Mouse (Mus musculus): Measurements from ENCODE around the gene Cavin3. TPM values are rescaled to one million over a fixed set of nuclear protein-coding genes. Genes with fewer than 3 reads are reported as not detected.
"Not testable (repeated sequence)": the region's sequence is repeated elsewhere in the genome, so short reads cannot be mapped to it uniquely, and the experiment has no call there.

Cavin3 gene
- total RNA-seq, 2 experiments from 2014 or later: 20.0 to 20.7 TPM

GRCm38 (mm10) chr7:105480561-105481504 is 1.3 kb downstream of the Cavin3 start:
- peak; percentile 75 to 79 for DNase-seq

DNA sequence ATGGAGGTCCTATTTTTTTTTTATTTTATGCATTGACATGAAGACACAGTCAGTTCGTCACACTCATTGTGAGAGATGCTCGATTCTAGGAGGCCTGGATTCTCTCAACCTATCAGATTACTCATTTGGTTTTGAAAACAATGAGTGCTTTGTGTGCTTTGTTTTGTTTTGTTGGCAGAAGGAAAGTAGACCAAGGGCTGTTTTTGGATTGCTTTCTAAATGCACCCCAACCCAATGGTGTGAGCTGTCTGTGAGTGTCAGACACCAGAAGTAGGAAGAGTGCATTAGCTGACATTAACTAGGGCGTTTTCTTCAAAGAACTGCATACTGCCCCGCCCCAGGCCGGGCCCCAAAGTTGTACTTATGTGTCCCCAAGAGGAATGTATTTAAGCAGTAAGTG is 2.0 kb downstream of the Cavin3 start:
- no peak for DNase-seq

DNA sequence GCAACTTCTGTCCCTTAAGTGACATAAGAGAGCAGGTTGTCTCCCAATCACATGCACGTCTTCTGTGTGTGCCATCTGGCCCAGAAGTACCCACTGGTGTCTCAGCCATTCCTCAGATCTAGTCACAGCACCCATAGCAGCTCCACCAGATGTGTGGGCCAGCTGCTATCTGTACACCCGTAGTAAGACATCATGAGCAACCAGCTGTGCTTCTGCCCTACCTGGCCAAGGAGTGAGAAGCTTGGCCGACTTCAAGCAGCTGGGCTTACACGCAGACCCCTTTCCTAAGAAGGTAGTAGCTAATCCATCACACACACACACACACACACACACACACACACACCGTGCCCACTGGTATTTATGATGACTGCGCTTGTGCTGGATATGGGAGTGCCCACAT is 2.9 kb downstream of the Cavin3 start:
- no peak for DNase-seq

GRCm38 (mm10) chr7:105478344-105478743 is 3.8 kb downstream of the Cavin3 start:
- DNase-seq: no peak

- peak; percentile 69 to 72 for DNase-seq
Observed at GRCm38 (mm10) chr7:105477841-105478240, 4.3 kb downstream of the Cavin3 start.

DNA sequence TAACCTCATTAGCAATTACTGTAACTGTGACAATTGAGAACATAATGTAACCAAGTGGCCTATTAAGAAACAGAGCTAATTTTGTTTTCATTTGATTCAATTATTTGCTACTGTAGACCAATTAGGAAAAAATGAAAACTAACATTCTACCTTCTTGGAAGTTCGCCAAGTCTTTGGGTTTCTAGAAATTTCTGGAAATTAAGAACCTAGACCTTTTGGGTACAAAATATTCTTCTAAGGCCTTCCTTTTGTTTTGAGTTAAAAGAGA is 4.7 kb downstream of the Cavin3 start:
- no peak for DNase-seq

DNA sequence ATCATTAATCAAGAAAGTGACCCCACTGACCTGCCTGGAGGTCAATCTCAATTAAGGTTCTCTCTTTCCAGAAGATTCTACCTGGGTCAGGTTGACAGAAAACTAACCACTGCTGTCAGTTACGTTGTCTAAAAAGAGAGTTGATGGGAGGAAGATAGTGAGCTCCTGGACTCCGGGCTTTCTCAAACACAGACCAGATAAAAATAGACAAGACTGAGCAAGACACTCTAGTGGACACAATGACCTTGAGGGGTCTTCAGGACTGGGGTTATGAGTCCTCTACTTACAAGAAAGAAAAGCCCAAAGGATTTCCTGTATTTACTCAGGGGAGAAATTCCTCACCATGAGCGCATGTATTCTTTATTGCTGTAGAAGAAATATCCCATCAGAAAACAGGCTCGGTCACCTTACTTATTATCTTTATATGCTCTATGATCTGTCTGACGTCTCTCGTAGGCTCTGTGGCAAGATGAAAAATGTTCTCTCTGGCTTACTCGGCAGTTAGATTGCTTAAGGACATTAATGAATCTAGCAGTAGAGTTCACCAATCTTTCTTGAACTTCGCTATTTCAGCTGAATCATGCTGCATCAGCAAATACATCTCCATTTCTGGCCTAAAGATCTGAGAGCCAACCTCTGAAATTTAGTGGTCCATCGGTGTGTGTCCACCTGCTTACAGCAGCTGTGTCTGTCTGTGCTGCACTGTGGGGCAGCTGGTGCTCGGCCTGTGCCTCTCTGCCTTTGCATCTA is 5.2 kb downstream of the Cavin3 start:
- no peak for DNase-seq

DNA sequence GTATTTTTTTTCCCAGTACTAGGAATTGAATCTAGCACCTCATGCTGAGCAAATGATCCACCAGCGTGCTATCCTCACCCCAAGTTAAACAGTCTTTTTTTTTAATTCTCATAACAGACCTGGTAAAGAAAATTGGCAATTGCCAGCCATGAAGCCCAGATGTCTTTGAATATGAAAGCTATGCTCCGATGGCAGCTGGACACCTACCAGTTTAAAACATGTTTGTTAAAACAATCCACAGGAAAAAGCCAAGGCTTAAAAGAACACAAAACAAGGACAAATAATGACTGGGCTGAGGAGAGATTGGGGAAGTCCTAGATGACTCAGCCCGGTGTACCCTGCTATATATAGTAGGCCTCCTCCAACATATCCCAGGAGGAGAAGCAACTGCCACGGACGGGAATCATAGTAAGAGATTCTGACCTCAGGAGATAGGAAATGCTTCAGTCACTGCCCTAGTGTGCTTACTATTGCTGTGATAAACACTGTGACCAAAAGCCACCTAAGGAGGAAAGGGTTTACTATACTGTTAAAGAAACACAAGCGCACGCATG is 6.6 kb downstream of the Cavin3 start:
- peak; percentile 26 to 62 for DNase-seq

DNA sequence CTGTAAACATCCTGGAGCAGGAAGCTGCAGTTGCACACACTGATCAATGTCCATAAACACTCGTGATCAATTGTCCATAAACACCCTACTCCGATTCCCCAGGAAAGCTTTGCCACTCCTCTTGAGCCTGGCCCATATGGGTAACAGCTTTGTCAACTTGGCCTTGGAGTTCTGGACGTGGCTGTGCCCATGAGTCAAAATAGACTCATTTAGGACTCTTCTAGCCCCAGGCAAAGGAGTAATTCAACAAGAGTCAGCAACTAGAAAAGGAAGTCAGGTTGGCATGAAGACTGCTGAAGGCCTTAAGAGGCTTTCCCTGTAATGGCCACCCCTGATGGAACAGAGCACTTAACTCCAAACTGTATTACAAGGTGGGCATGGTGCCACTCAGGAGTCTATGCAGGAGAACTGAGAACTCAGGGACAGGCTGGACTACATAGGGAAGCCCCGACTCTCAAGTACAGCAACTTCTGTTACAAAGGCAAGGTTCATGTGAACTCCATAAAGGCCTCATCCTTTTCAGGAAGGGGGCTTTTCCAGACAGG is 7.3 kb downstream of the Cavin3 start:
- DNase-seq: no peak

GRCm38 (mm10) chr7:105472607-105473006 is 9.5 kb downstream of the Cavin3 start:
- DNase-seq: no peak

GRCm38 (mm10) chr7:105465505-105465904 is 16.6 kb downstream of the Cavin3 start:
- DNase-seq: not testable (repeated sequence)

- DNase-seq: no peak
Observed at GRCm38 (mm10) chr7:105458546-105458945, 23.6 kb downstream of the Cavin3 start.

- not testable (repeated sequence) for DNase-seq
Observed at GRCm38 (mm10) chr7:105453345-105453744, 28.8 kb downstream of the Cavin3 start.

GRCm38 (mm10) chr7:105445076-105445475 is 37.0 kb downstream of the Cavin3 start:
- DNase-seq: no peak

GRCm38 (mm10) chr7:105441426-105441825 is 40.7 kb downstream of the Cavin3 start:
- DNase-seq: no peak

DNA sequence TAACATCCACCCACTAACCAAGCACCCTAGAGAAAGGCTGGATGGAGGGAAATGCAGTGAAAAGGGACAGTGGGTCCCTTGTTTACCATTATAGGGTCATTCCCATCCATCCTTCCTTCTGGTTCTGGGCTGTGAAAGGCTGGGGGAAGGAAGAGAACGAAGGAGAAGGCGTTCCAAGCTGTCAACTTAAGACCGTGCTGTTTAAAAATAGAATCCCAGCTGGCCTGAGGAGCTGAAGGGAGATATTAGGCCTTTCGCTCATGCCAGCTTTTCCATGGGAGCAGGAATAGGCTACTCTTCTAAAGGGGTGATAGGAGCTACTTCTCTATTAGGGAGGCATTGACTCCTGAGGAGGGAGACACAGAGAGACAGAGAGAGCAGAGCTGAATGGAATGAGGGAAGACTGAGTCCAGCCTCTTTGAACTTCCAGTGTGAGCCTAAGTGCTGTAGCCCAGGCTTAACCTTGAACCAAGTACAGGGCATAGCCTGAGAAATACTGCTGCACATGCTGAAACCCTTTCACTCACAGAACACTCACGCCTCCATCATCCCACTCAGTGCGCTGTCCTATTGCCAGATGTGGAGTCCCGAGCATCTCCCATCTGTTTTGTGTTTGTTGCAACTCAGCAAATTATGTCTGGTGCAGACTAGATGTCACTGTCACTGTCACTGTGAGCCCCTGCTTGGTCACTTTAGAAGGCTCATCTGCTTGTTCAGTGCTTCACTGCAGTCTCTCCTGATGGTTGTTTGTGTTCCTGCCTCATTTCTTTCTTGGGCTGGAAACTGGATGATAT is 43.9 kb downstream of the Cavin3 start:
- peak in 1 of 2 experiments; percentile 2 for DNase-seq

GRCm38 (mm10) chr7:105434798-105435197 is 47.3 kb downstream of the Cavin3 start:
- no peak for DNase-seq

- no peak for DNase-seq
Observed at GRCm38 (mm10) chr7:105433859-105434258, 48.2 kb downstream of the Cavin3 start.

GRCm38 (mm10) chr7:105432058-105432457 is 50.0 kb downstream of the Cavin3 start:
- no peak for DNase-seq

All from heart, adult 18-20 months (tissue).